Mouse (Mus musculus): ENCODE measurements around the gene Gclc. TPM values are rescaled to one million over a fixed set of nuclear protein-coding genes. Genes with fewer than 3 reads are reported as not detected.
A peak's percentile ranks its signal among the peaks of the same experiment; 100 is the strongest.

Gene Gclc
- polyA plus RNA-seq, 1 experiment from 2014 or later = 17.5 TPM

DNA sequence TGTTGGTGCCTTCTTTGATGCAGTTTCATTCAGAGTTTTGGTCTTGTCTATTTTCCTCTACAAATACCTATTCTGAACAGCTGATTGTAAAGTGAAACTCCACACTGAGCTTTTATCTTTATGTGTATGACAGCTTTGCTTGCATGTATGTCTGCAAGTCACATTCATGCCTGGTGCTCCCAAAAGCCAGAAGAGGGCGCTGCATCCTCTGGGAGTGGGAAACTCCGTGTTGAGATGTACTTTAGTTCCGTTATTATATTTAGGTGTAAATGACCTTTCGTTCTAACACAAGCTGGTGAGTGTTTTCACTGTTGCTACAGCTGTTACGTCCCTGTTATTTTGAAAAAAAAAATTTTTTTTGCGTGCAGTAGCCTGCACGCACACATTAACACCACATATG, 48.1 kb downstream of the Gclc start:
- H3K9me3 ChIP-seq (replicated peaks) = no peaks in the 10 kb centered on the region
- no peak overlapping the region for H3K27ac ChIP-seq
- no peak overlapping the region for H3K4me3 ChIP-seq
- WGBS = 59% methylated on average over 7 of the region's 7 CpGs
- no peaks in the 10 kb centered on the region for H3K36me3 ChIP-seq (ENCODE audit: poor library complexity, severe bottlenecking)
- no peaks in the 10 kb centered on the region for H3K27me3 ChIP-seq
- H3K4me2 ChIP-seq = no peak overlapping the region
- ATAC-seq = no peak
- peaks cover 12% of the 10 kb centered on the region for H3K4me1 ChIP-seq
- H3K9ac ChIP-seq = no peak overlapping the region

DNA sequence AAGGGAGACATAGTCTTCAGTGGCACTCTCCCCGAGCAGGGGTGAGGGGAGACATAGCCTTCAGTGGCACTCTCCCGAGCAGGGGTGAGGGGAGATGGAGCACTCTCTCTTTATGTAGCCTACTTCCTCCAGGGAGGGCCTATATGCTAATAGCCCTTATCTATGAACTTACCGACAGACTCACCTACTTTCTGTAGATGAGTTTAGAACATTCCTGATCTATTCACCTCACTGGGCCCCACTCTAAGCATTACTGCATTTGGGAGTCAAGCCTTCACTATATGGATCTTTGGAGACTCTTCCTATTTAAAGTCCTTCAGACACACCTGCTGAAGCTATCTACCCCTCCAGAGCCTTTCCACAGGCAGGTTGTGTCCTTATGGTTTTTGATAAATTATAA, 52.1 kb downstream of the Gclc start:
- Histone ChIP-seq H3K9me3 (replicated peaks) (no peaks in the 10 kb centered on the region), H3K27ac (no peak overlapping the region), H3K9ac (peak overlapping the region; percentile 47), H3K4me3 (peak overlapping the region; percentile 15; the same call in 1 of the 2 replicates), H3K4me1 (peaks cover 12% of the 10 kb centered on the region), H3K27me3 (no peaks in the 10 kb centered on the region), H3K4me2 (peak overlapping the region; percentile 51), H3K36me3 (ENCODE audit: poor library complexity, severe bottlenecking) (no peaks in the 10 kb centered on the region)
- WGBS = 57% methylated on average over 3 of the region's 3 CpGs
- peak; percentile 58 for ATAC-seq

GRCm38 (mm10) chr9:77806842-77807668, 52.7 kb downstream of the Gclc start:
- 13% methylated on average over 12 of the region's 12 CpGs for WGBS
- Histone ChIP-seq H3K4me3 (0 out of 2 replicates have a peak overlapping the region, but pooled peaks have one; percentile 15), H3K27me3 (no peaks in the 10 kb centered on the region), H3K27ac (0 out of 2 replicates have a peak overlapping the region, but pooled peaks have one; percentile 17), H3K4me1 (peaks cover 12% of the 10 kb centered on the region), H3K4me2 (peak overlapping the region; percentile 51), H3K9me3 (replicated peaks) (no peaks in the 10 kb centered on the region), H3K9ac (peak overlapping the region; percentile 47; the same call in 1 of the 2 replicates), H3K36me3 (ENCODE audit: poor library complexity, severe bottlenecking) (no peaks in the 10 kb centered on the region)
- ATAC-seq = peak; percentile 95

DNA sequence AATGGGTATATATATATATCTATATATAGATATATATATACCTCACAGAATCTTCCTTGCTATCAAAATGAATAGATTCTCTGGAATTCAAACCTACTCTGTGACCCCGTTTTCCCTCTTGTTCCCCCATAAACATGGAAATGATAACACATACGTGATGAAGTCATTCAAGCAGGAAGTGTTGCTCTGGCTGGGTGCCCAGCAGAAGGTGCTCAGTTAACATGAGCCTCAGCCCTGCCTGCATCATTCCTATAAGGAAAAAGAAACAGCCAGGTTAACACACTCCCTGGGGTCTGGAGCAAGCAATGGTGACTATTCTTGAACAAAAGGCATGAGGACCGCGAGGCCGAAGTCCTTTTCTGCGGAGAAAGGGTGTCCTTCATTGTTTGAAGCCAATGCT, 54.1 kb downstream of the Gclc start:
- no peak overlapping the region for H3K4me2 ChIP-seq
- peaks cover 12% of the 10 kb centered on the region for H3K4me1 ChIP-seq
- H3K4me3 ChIP-seq = no peak overlapping the region
- WGBS = 89% methylated on average over 6 of the region's 6 CpGs
- no peak overlapping the region for H3K27ac ChIP-seq
- ATAC-seq = no peak
- H3K36me3 ChIP-seq (ENCODE audit: poor library complexity, severe bottlenecking) = no peaks in the 10 kb centered on the region
- no peaks in the 10 kb centered on the region for H3K9me3 ChIP-seq (replicated peaks)
- H3K27me3 ChIP-seq = no peaks in the 10 kb centered on the region
- no peak overlapping the region for H3K9ac ChIP-seq

DNA sequence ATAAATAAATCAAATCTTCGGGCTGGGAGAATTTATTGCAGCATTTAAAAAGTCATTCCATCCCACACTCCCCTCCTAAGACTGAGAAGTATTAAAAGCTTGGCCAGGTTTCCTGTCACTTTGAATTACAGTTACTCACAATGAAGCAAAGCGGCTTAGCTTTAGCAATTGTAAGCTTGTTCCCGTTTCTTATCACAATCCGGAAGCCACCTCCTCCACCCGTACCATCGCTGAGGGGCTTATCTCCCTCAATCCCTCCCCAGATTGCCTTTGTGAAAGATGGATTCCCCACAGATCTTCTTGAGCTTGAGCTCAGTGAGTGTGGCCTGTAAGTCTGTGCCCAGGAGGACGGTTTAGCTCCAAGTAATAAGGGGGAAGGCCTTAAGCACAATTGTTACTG, 64.5 kb downstream of the Gclc start:
- no peaks in the 10 kb centered on the region for H3K4me1 ChIP-seq
- H3K4me3 ChIP-seq = no peak overlapping the region
- H3K9me3 ChIP-seq (replicated peaks) = no peaks in the 10 kb centered on the region
- H3K27me3 ChIP-seq = no peaks in the 10 kb centered on the region
- no peak for ATAC-seq
- no peaks in the 10 kb centered on the region for H3K36me3 ChIP-seq (ENCODE audit: poor library complexity, severe bottlenecking)
- no peak overlapping the region for H3K27ac ChIP-seq
- WGBS = 76% methylated on average over 7 of the region's 7 CpGs
- no peak overlapping the region for H3K4me2 ChIP-seq
- H3K9ac ChIP-seq = no peak overlapping the region

DNA sequence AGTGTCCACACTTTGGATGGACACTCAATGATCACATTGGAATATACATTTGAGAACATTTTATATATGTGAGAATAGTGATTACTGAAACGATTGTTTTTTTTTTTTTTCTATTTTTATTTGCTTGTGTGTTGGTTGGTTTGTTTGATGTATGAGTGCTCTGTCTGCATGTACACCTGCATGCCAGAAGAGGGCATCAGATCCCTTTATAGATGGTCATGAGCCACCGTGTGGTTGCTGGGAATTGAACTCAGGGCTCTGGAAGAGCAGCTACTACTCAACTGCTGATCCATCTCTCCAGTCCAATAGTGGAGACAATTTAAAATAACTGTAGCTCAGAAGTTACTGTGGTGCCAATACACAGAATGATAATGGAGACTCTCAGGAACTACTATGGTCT, 65.0 kb downstream of the Gclc start:
- Histone ChIP-seq H3K36me3 (ENCODE audit: poor library complexity, severe bottlenecking) (no peaks in the 10 kb centered on the region), H3K4me1 (no peaks in the 10 kb centered on the region), H3K27ac (no peak overlapping the region), H3K4me3 (no peak overlapping the region), H3K27me3 (no peaks in the 10 kb centered on the region), H3K9ac (no peak overlapping the region), H3K4me2 (no peak overlapping the region), H3K9me3 (replicated peaks) (no peaks in the 10 kb centered on the region)
- no peak for ATAC-seq
- WGBS = 81% methylated on average over 2 of the region's 2 CpGs

DNA sequence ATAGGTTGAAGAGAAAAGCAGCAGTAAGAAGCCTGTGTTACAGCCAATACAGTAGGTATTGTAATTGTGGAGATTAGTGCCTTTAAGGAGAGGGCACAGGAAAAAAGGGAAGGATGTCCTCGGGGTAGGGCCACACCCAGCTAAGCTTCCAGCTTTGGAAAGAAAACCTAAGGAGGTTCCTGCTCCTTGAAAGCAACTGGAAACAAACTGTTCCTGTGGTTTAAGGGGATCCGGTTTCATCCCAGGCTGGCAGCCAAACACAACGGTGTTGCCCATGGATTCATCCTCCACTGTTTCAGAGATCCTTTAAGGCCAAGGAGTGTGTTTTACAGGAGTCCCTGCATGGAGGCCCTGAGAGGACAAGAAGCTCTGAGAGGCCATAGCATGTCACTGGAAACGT, 66.5 kb downstream of the Gclc start:
- ATAC-seq = no peak
- 81% methylated on average over 4 of the region's 4 CpGs for WGBS

DNA sequence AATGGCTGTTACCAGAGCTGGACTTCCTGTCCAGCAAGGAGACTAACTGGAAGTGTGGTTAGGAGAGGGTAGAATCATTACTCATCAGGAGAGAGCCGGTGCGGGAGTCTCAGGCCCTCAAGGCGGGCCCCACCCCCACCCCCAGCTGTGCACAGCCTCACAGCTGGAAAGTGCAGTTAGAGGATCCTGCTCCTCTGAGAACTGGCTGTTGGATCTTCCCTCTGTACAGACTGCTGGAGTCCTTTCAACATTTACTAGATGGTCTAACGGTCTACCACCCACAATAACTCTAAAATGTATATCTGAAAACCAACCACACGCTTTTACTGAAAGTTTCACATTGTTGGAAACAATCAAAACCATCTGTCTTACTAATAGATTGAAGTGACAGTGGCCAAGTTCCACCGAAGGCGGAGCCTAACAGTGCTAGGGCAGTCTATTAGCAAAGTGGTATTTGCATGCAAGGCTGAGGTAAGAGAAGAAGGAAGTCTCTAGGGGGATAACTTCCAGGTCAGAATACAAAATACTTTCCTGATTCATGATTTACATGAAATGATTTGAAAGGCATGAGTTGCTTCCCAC, 71.1 kb downstream of the Gclc start:
- H3K4me2 ChIP-seq = no peak overlapping the region
- no peaks in the 10 kb centered on the region for H3K4me1 ChIP-seq
- H3K4me3 ChIP-seq = no peak overlapping the region
- H3K36me3 ChIP-seq (ENCODE audit: poor library complexity, severe bottlenecking) = no peaks in the 10 kb centered on the region
- H3K27ac ChIP-seq = no peak overlapping the region
- H3K9me3 ChIP-seq (replicated peaks) = no peaks in the 10 kb centered on the region
- no peak overlapping the region for H3K9ac ChIP-seq
- no peaks in the 10 kb centered on the region for H3K27me3 ChIP-seq
- 26% methylated on average over 7 of the region's 7 CpGs for WGBS
- ATAC-seq = no peak

More for the DNA sequence above, 66.5 kb downstream of the Gclc start:
- Histone ChIP-seq H3K9me3 (replicated peaks) (no peaks in the 10 kb centered on the region), H3K4me3 (no peak overlapping the region), H3K27me3 (no peaks in the 10 kb centered on the region), H3K9ac (no peak overlapping the region), H3K4me2 (no peak overlapping the region), H3K36me3 (ENCODE audit: poor library complexity, severe bottlenecking) (no peaks in the 10 kb centered on the region), H3K4me1 (no peaks in the 10 kb centered on the region), H3K27ac (no peak overlapping the region)

- H3K9me3 ChIP-seq (replicated peaks) = no peaks in the 10 kb centered on the region
- H3K9ac ChIP-seq = no peak overlapping the region
- WGBS = 38% methylated on average over 4 of the region's 4 CpGs
- no peak overlapping the region for H3K4me3 ChIP-seq
- H3K27ac ChIP-seq = no peak overlapping the region
- H3K27me3 ChIP-seq = no peaks in the 10 kb centered on the region
- no peaks in the 10 kb centered on the region for H3K36me3 ChIP-seq (ENCODE audit: poor library complexity, severe bottlenecking)
- no peak overlapping the region for H3K4me2 ChIP-seq
- H3K4me1 ChIP-seq = no peaks in the 10 kb centered on the region
- no peak for ATAC-seq
Observed at GRCm38 (mm10) chr9:77826237-77826636, 71.9 kb downstream of the Gclc start.

GRCm38 (mm10) chr9:77828531-77828965, 74.2 kb downstream of the Gclc start:
- H3K9me3 ChIP-seq (replicated peaks) = no peaks in the 10 kb centered on the region
- no peaks in the 10 kb centered on the region for H3K4me1 ChIP-seq
- H3K4me3 ChIP-seq = no peak overlapping the region
- no peaks in the 10 kb centered on the region for H3K36me3 ChIP-seq (ENCODE audit: poor library complexity, severe bottlenecking)
- ATAC-seq = no peak
- no peak overlapping the region for H3K27ac ChIP-seq
- no peaks in the 10 kb centered on the region for H3K27me3 ChIP-seq
- no peak overlapping the region for H3K4me2 ChIP-seq
- 81% methylated on average over 7 of the region's 7 CpGs for WGBS
- no peak overlapping the region for H3K9ac ChIP-seq

- H3K27me3 ChIP-seq = no peaks in the 10 kb centered on the region
- no peak overlapping the region for H3K4me3 ChIP-seq
- ATAC-seq = no peak
- H3K27ac ChIP-seq = no peak overlapping the region
- H3K9me3 ChIP-seq (replicated peaks) = no peaks in the 10 kb centered on the region
- H3K4me1 ChIP-seq = no peaks in the 10 kb centered on the region
- H3K9ac ChIP-seq = no peak overlapping the region
- WGBS = 80% methylated on average over 9 of the region's 9 CpGs
- H3K4me2 ChIP-seq = no peak overlapping the region
- no peaks in the 10 kb centered on the region for H3K36me3 ChIP-seq (ENCODE audit: poor library complexity, severe bottlenecking)
Observed at GRCm38 (mm10) chr9:77834259-77834993, 80.1 kb downstream of the Gclc start.

GRCm38 (mm10) chr9:77835122-77835521, 80.8 kb downstream of the Gclc start:
- no peaks in the 10 kb centered on the region for H3K27me3 ChIP-seq
- H3K27ac ChIP-seq = no peak overlapping the region
- ATAC-seq = no peak
- H3K9ac ChIP-seq = no peak overlapping the region
- WGBS = 90% methylated on average over 6 of the region's 6 CpGs
- no peaks in the 10 kb centered on the region for H3K9me3 ChIP-seq (replicated peaks)
- no peaks in the 10 kb centered on the region for H3K36me3 ChIP-seq (ENCODE audit: poor library complexity, severe bottlenecking)
- H3K4me3 ChIP-seq = no peak overlapping the region
- no peaks in the 10 kb centered on the region for H3K4me1 ChIP-seq
- H3K4me2 ChIP-seq = no peak overlapping the region

Measured in forebrain, embryonic 13.5 days (tissue).